Mouse (Mus musculus): ENCODE measurements around the gene Olfr631.
"Not testable (repeated sequence)": the region's sequence is repeated elsewhere in the genome, so short reads cannot be mapped to it uniquely, and the experiment has no call there.

The Olfr631 gene

GRCm38 (mm10) chr7:103928525-103928924, at the start of gene Olfr631:
Gene Olfr631, plus strand, starts transcription at chr7:103928825.
- no peak for DNase-seq

DNA sequence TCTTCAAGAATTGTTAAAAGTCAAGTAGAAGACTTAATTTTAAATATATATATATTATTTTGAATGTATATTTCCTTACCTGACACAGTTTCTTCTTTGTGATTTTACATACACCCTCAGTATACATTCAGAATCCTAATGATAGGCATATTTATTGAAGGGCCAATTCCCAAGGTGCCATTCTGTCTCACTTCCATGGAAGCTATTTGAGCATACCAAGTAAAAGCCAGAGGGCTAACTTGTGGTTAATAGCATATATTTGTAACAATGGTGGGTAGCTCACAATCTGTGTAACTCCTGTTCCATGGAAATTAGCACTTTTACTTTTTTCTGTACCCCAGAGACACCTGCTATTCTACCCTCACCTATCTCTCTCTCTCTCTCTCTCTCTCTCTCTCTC, 42.5 kb upstream of the Olfr631 start, which contains the start of gene Olfr66:
Gene Olfr66 (minus strand): TSS at position 101 of the 400 bp plus-strand sequence.
- DNase-seq: no peak

DNA sequence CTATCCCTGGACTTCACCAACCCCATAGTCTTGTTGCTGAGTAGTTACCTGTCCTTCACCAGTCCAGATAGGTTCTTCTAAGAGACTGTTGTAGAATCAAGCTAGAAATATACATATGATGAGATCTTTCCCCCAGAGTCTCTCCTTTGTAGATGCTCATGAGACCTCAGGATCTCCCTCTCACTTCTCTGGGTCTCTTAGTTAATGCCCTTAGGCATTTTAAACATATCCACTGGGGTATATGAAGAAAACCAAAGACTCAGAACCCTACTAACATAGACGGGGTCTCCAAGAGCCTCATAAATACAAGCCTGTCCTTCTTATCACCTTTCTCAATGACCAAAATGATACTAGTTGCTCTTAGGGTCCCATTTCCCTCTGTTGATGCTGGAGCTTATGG, 34.2 kb upstream of the Olfr631 start, which contains the start of gene Olfr64:
Gene Olfr64 (minus strand): TSS at position 101 of the 400 bp plus-strand sequence.
- no peak for DNase-seq

GRCm38 (mm10) chr7:103903187-103903586, 25.4 kb upstream of the Olfr631 start, which contains the start of gene Olfr65:
Gene Olfr65, plus strand, starts transcription at chr7:103903487.
- no peak for DNase-seq

GRCm38 (mm10) chr7:103910047-103910446, 18.6 kb upstream of the Olfr631 start:
- DNase-seq: no peak

GRCm38 (mm10) chr7:103912969-103913511, 15.6 kb upstream of the Olfr631 start:
- DNase-seq: peak in 1 of 2 experiments; percentile 1

DNA sequence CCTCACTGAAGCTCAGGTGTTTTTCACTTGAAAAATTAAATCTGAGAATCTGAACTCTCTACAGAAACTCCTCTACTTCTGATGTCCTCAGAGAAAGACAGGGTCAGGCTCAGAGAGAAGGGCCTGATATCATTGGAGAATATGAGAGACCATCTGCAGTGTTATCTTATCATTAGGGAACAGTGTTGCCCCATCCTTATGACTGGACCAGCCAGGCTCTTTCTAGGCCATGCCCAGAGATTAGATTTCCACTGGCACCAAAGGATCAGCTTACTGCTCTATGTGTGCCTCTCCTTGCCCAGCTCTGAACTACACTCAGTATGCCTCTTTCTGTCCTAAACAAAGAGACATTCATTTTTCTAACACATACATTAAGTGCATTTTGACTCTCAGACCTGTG, 13.3 kb upstream of the Olfr631 start:
- DNase-seq: no peak

DNA sequence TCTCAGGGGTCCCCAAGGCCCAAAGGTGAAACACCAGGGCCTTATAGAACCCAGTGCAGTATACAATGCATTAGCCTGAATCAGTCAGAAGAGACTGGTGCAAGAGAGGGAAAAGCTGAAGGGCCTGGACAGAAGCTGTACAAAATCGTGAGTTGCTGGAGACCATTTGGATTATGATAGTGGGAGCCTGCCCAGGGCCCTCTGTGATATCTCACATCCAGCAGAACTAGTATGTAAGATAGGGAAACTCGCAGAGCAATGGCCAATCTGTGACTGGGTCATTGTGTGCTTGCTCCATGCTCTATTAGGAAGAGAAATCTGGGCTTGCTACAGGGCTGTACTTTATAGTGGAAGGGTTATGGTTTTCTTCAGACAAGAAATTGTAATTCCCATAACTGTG, 5.6 kb downstream of the Olfr631 start, which contains the start of gene Olfr632:
Gene Olfr632 (plus strand): TSS at position 84 of the 400 bp plus-strand sequence.
- no peak for DNase-seq

DNA sequence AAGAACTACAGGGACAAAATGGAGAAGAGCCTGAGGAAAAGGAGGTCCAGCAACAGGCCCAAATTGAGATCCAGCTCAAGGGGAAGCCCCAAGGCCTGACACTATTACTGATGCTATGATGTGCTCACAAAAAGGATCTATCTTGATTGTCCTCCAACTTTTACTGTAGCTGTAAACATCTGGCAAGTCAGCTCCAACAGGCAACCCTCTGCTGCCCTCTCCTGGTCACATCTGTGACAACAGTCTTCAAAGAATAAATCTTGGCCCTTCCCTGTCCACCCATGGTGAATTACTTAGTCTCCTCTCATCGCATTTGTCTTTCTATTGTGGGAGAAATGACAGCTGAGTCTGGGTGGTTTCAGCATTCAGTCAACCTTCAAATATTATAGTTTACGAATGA, 14.1 kb downstream of the Olfr631 start:
- DNase-seq: peak; percentile 4 to 15

GRCm38 (mm10) chr7:103944137-103944536, 15.5 kb downstream of the Olfr631 start, which contains the start of gene Olfr633:
Gene Olfr633, plus strand, starts transcription at chr7:103944437.
- DNase-seq: no peak

DNA sequence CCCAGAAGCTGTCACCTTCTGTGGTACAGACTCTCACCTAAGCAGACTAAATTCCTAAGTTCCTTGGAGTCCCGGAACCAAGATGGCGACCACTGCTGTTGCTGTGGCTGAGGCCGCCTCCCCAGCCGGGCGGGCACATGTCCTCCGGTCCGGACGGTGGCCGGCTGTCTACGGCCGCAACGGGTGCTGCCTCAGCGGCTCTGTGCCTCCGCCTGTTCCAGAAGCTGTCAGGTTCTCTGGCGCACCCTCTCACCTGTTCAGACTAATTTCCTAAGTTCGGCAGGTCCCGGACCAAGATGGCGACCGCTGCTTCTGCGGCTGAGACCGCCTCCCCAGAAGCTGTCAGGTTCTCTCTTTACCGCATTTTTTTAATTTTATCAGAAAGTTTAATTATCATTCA, 38.2 kb downstream of the Olfr631 start:
- DNase-seq: not testable (repeated sequence)

GRCm38 (mm10) chr7:103970852-103971251, 42.2 kb downstream of the Olfr631 start, which contains the start of gene Olfr635:
Gene Olfr635, plus strand, starts transcription at chr7:103971152.
- no peak for DNase-seq

GRCm38 (mm10) chr7:103971782-103972181, 43.2 kb downstream of the Olfr631 start:
- no peak for DNase-seq

Measured in cerebellum, postnatal 10 days (tissue).